Mouse (Mus musculus): Measurements from ENCODE around the gene Serping1.
A peak's percentile ranks its signal among the peaks of the same experiment; 100 is the strongest.

Gene Serping1

GRCm38 (mm10) chr2:84715562-84716361 is 59.5 kb downstream of the Serping1 start:
- peak; percentile 99 for DNase-seq (ENCODE audit: low read depth, low spot score)

Data from R1 (cell line).